Mouse (Mus musculus) cerebellum, adult 9-10 months (tissue): Measurements from ENCODE around the gene Kazn.

ENCODE experiments used
- DNase-seq: peaks from one replicate; pipeline ENCODE4 v3.0.0; 2022

The Kazn gene

GRCm38 (mm10) chr4:142240874-142241273 lies 1.7 kb upstream of the Kazn start:
- no peak for DNase-seq

DNA sequence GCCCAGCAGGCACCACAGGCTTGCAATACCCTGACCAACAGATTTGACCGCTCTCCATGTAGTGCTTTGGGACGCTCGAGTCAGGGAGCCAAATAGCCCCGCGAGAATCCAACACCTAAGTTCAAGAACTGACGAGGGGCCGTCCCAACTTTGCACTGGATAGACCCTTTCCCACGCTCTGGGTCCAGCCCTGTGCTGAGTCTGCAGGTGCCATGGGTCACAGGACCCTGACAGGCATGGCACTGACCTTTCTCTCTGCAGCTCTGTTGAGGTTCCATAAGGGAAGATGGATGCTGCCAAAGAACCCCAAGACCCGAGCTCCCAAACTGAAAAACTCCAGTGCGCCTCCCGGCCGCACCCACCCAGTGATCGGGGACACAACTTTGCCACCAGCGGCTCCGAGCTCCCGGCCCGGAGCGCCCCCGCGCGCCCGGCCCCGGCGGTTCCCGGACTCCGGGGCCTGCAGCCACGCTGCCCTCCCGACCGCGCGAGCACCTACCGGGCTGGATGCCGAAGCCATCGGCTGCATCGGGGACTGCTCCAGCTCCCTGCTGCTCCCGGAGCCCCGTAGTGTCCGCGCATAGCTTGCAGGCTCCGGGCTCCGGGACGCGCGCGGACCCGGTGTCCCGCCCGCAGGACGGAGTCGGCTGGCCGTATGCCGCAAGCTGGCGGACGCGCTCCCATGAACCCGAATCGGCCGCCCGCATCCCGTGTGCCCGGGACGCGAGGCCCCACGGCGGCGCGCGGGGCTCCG lies 538 bp downstream of the Kazn start:
- DNase-seq, result peak; percentile 71

- DNase-seq, result no peak
These were observed 1.2 kb downstream of the Kazn start for GRCm38 (mm10) chr4:142238041-142238440.

DNA sequence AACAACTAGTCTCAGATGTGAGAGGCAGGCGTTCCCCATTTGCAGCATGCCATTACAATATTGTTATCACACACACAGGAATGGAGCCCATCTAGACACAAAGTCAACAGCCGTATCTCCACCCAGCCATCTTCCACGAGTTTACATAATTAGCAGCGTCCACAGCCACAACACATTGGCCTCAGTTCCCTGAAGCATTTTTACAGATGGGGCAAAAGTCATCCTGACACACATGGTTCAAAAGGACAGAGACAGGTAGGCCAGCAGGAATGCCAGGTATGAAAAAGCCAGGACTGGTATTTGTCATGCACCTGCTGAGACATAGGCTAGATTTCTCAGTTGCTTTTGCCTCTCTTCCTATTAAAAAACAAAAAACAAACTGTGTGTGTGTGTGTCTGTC lies 2.5 kb downstream of the Kazn start:
- DNase-seq, result no peak

- no peak for DNase-seq
These were observed 3.8 kb downstream of the Kazn start for GRCm38 (mm10) chr4:142235426-142235825.

DNA sequence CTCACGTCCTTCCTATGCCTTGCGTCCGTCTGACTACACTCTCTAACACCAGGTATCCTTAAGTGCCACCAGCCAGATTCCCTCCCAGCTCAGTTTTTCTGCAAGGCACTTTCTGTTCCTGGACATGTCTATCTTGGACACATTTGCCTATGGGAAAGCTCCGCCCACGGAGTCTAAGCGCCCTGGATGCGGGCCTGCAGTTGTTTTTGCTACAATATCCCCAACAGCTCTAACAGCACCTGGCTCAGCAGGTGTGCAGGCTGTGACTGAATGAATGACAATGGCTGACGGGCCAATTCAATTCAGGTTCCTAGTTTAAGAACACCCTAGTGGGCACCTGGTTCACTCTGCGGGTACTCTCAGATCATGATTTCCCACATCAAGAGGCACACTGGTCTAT lies 4.4 kb downstream of the Kazn start:
- no peak for DNase-seq

GRCm38 (mm10) chr4:142228821-142229575 lies 10.2 kb downstream of the Kazn start:
- DNase-seq, result no peak

- no peak for DNase-seq
These were observed 15.1 kb downstream of the Kazn start for GRCm38 (mm10) chr4:142223898-142224645.

GRCm38 (mm10) chr4:142222385-142222784 lies 16.8 kb downstream of the Kazn start:
- DNase-seq, result no peak

DNA sequence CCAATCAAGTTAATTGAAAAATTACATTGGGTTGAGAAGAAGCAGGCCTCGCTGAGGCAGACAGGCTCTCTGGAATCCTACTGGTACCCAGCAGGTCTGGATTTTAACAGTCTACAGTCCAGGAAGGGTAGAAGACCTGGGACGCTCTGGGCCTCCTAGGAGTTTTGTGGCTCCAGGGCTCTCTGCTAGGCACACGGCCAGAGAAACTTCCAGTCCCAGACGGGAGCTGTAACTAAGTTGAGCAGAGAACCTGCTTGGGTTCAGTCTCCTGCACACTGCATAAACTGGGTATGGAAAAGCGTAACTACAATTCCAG lies 17.5 kb downstream of the Kazn start:
- no peak for DNase-seq

- DNase-seq, result no peak
These were observed 18.0 kb downstream of the Kazn start for GRCm38 (mm10) chr4:142221025-142221756.

- no peak for DNase-seq
These were observed 20.2 kb downstream of the Kazn start for GRCm38 (mm10) chr4:142218997-142219396.

DNA sequence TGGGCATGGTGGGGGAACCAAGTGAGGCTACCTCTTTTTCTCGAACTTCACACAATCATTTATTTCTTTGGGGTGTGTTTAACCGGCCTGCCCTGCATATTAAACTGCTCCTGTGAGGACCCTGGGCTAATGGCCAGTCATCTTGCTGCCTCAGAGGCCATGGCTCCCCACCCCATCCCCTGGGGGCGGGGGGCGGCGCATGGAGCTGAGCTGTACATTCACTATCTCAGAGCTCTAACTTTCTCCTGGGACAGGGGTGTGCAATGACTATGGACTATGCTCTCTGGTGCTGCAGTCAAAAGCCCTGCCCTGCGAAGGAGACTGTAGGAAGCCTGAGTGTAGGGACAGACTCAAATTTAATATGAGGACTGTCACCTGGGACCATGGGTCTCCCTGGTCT lies 22.2 kb downstream of the Kazn start:
- no peak for DNase-seq

- DNase-seq, result no peak
These were observed 23.4 kb downstream of the Kazn start for GRCm38 (mm10) chr4:142215760-142216159.

- DNase-seq, result no peak
These were observed 24.7 kb downstream of the Kazn start for GRCm38 (mm10) chr4:142214532-142214931.

DNA sequence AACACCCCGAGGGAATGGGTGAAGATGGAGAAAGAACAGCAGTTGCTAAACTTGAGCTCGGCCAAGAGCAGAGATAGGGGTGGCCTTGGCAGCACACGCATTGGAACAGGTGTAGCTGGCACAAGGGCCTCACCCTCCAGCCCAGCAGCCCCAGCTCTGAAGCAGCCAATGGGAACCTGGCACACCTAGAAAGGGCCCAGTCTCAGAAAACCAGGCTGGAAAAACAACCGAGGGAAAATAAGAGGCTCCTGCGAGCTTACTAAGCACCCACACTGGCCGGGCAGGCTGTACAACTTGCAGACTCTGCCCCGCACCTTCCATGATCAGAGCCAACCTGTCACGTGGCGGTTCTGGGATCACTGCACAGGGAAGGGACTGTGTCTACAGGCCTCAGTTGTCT lies 26.8 kb downstream of the Kazn start:
- DNase-seq, result peak; percentile 55

DNA sequence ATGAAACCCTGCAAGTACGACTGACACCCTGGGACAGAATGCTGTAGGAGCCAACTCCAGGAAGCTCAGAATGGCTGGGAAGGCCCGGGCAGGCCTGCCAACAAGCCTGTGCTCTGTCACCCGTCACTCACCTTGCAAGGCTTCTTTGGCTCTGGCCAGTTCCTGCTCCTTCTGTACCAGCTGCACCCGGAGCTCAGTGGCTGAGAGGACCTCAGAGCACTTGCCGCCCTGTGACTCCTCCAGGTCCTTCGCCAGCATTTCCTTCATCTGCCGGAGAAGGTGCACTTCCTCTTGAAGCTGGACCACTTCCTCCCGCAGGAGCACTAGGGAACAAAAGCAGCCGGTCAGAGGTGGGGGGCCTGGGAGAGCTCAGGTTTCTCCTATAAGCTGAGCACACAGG lies 29.3 kb downstream of the Kazn start:
- DNase-seq, result no peak

DNA sequence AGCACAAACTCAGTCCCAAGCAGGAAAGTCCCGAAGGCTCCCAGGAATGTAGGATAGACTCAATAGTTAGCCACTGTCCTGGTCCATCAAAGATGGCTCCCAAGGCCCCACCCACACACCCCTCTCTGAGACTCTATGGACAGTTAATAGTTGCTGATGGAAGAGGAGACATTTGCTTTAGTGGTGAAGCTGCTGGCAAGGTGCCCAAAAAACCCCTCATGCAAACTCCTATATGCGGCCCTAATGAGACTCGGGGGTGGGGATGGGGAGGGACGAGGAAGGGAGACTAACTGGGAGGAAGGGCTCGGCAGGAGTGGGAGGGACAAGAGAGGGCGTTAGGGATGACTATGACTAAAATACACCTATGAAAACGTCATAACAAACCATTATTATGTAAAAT lies 29.7 kb downstream of the Kazn start:
- DNase-seq, result no peak

GRCm38 (mm10) chr4:142205693-142206092 lies 33.5 kb downstream of the Kazn start:
- no peak for DNase-seq

DNA sequence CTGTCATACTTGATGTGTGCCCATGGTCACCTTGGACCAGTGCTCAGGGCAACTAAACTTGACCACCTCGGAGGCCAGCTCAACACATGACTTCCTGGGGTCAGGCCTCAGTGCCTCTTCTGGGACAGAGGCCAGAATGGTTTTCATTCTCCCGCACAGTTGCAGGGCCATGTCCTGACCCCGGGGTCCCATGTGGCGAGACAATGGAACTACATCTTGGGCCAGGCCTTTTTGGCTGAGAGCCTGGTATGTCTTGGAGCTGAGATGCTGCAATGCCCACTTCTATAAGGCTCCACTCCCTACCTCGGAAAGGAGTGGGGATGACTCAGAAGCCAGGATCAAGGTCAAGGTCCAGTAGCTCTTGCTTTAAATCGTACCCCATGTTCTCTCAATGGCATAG lies 42.6 kb downstream of the Kazn start:
- DNase-seq, result no peak

DNA sequence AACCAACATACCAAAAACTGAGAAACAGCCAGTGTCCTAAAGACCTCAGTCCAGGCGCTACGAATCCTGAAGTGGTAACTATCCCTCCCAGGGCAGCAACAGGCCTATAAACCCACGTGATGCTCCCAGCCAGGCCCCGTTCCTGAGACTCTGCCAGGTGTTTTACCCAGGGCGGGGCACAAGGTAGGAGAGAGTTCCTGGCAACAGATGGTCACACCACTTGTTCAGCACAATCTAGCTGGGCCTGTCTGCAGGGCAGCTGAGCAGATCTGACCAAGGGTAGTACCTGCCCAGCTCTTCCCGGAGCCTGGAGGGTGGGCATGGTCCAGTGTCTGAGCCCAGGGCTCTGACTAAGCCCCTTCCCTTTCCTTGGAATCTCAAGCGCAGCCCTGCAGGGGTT lies 45.4 kb downstream of the Kazn start:
- peak; percentile 90 for DNase-seq

GRCm38 (mm10) chr4:142193151-142193578 lies 46.0 kb downstream of the Kazn start:
- no peak for DNase-seq

GRCm38 (mm10) chr4:142189960-142190359 lies 49.2 kb downstream of the Kazn start:
- no peak for DNase-seq
